Mouse (Mus musculus) heart, postnatal 0 days (tissue): Measurements from ENCODE around the gene Olfr13.

Experiments used
- CTCF ChIP-seq: IDR thresholded peaks from 2 replicates; pipeline ENCODE4 v1.5.1; 2016; ENCODE audit warnings: antibody characterized with exemption, control low read depth, low read depth
- EP300 ChIP-seq: IDR thresholded peaks from 2 replicates; pipeline ENCODE4 v1.6.1; 2016; ENCODE audit warnings: antibody characterized with exemption, low read depth

GRCm38 (mm10) chr6:43178129-43178528, 6.2 kb downstream of the Olfr13 start:
- TF ChIP-seq EP300 (no peak), CTCF (no peak)
